Mouse (Mus musculus) liver, postnatal 0 days (tissue): ENCODE measurements at regions not wholly inside any gene's neighbourhood (a gene's known extent, or its start where the extent isn't known, plus 50 kb on each side); places are given as distances from the start of the nearest gene placed in this dataset.

Experiments
- CTCF ChIP-seq: sonication (generic); IDR thresholded peaks from 2 replicates; pipeline ENCODE4 v1.5.1; 2016; ENCODE audit warnings: antibody characterized with exemption, low read depth
- EP300 ChIP-seq: IDR thresholded peaks from 2 replicates; pipeline ENCODE4 v1.6.1; 2016; ENCODE audit warnings: antibody characterized with exemption, low read depth, mild to moderate bottlenecking

DNA sequence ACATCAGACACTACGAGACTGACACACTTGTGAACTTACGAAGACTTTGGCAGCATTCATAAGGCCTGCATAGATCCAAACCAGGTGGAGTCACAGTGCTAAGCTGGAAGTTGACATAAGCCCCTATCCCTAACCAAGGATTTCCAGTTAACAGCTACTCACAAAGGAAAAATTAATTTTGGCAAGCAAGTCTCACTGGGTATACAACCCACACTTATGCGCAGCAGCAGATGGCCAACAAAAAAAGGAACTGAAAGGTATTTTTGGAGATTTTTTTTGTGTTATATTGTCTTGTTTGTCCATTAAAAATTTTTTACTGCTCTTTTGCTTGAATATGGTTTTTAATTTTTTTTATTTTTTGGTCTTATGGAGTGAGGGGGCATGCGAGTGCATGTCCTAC is 509.0 kb downstream of the Rwdd3 start:
- no peak for TF ChIP-seq CTCF
- no peak for TF ChIP-seq EP300
